Mouse (Mus musculus): Measurements from ENCODE around the gene Hivep2. TPM values are rescaled to one million over a fixed set of nuclear protein-coding genes. Genes with fewer than 3 reads are reported as not detected.

The Hivep2 gene
- total and polyA plus RNA-seq, 2 experiments from 2014 or later = 10.8 to 37.5 TPM

DNA sequence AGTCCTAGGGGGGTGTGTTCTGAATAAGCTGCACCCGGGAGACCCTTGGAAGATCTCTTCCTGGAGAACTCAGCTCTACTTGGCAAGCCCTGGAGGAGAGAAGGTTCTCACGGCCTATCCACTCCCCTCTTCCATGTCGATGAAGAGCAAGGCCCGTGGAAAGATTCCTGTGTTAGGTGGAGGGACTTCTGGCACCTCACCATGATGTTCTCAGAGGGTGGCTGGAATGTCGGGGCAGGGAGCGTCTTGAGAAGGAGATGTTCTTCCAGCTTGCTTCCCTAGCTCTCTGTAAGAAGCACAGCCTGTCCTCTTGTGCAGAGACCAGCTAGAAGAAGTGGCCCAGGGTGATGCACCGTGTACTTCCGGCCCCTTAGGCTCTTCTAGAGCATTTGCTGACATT, 134.2 kb downstream of the Hivep2 start:
- H3K9me3 ChIP-seq (ENCODE audit: low read length) = no peaks in the 10 kb centered on the region
- no peak overlapping the region for H3K27ac ChIP-seq (ENCODE audit: low read depth, low read length)
- H3K9ac ChIP-seq (replicated peaks; ENCODE audit: low read length, poor library complexity, severe bottlenecking) = no peak overlapping the region
- no peaks in the 10 kb centered on the region for H3K36me3 ChIP-seq (ENCODE audit: insufficient read depth, low read length)
- no peaks in the 10 kb centered on the region for H3K4me1 ChIP-seq (ENCODE audit: insufficient read depth, low read length)
- TF ChIP-seq CTCF (IDR thresholded peaks at IDR 0.05) = no peak
- ATAC-seq (ENCODE audit: low FRiP score) = no peak
- no peak for DNase-seq (ENCODE audit: low spot score)
- no peaks in the 10 kb centered on the region for H3K27me3 ChIP-seq (ENCODE audit: insufficient read depth, low read length)
- WGBS = 94% methylated on average over 8 of the region's 8 CpGs
- no peak overlapping the region for H3K4me3 ChIP-seq (ENCODE audit: low read depth, low read length)
- no peak overlapping the region for H3K4me2 ChIP-seq (ENCODE audit: low read depth, low read length, poor library complexity, severe bottlenecking)

DNA sequence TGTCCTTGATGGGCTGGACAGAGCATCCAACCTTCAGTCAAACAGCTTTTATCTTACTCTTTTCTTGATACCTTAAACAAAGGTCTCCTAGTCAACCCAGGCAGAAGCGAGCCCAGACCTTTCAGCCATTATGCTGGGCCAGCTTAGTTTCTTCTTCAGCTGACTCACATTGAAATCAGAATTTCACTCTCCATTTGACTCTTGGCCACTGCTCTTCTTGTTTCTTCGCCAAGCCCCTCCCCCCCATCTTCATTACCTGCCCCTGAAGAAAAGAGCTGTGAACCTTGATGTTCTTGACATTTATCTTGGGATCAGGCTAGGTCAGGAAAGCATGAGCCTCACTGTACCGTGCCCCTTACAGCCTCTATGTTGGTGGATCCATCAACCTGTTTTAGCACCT, 135.0 kb downstream of the Hivep2 start:
- ATAC-seq (ENCODE audit: low FRiP score) = no peak
- Histone ChIP-seq H3K27me3 (ENCODE audit: insufficient read depth, low read length) (no peaks in the 10 kb centered on the region), H3K9ac (replicated peaks; ENCODE audit: low read length, poor library complexity, severe bottlenecking) (no peak overlapping the region), H3K4me2 (ENCODE audit: low read depth, low read length, poor library complexity, severe bottlenecking) (no peak overlapping the region), H3K36me3 (ENCODE audit: insufficient read depth, low read length) (no peaks in the 10 kb centered on the region), H3K27ac (ENCODE audit: low read depth, low read length) (no peak overlapping the region), H3K4me1 (ENCODE audit: insufficient read depth, low read length) (no peaks in the 10 kb centered on the region), H3K9me3 (ENCODE audit: low read length) (no peaks in the 10 kb centered on the region), H3K4me3 (ENCODE audit: low read depth, low read length) (no peak overlapping the region)
- no peak for TF ChIP-seq CTCF (IDR thresholded peaks at IDR 0.05)
- 75% methylated on average over 3 of the region's 3 CpGs for WGBS
- no peak for DNase-seq (ENCODE audit: low spot score)

DNA sequence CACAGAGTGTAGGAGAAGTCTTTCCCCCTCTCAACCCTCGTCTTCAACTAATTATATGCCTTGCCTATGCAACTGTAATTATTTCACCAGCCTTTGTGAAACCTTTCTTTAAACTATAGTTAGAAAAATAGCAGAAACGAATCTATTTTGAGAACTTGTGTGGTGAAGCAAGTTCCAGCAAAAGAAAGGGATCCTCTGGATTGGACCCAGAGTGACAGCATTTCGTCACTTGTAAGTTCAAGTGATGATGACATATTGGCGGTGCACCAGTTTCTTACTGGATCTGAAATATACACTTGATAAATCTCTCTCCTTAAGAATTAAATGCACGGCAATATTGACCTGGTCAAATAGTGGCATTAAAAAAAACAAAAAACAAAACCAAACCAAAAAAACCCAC, 136.1 kb downstream of the Hivep2 start:
- Histone ChIP-seq H3K4me3 (ENCODE audit: low read depth, low read length) (no peak overlapping the region), H3K9me3 (ENCODE audit: low read length) (no peaks in the 10 kb centered on the region), H3K27me3 (ENCODE audit: insufficient read depth, low read length) (no peaks in the 10 kb centered on the region), H3K27ac (ENCODE audit: low read depth, low read length) (no peak overlapping the region), H3K4me1 (ENCODE audit: insufficient read depth, low read length) (no peaks in the 10 kb centered on the region), H3K36me3 (ENCODE audit: insufficient read depth, low read length) (no peaks in the 10 kb centered on the region), H3K4me2 (ENCODE audit: low read depth, low read length, poor library complexity, severe bottlenecking) (no peak overlapping the region), H3K9ac (replicated peaks; ENCODE audit: low read length, poor library complexity, severe bottlenecking) (no peak overlapping the region)
- DNase-seq (ENCODE audit: low spot score) = no peak
- no peak for TF ChIP-seq CTCF (IDR thresholded peaks at IDR 0.05)
- ATAC-seq (ENCODE audit: low FRiP score) = no peak
- 90% methylated on average over 5 of the region's 5 CpGs for WGBS

DNA sequence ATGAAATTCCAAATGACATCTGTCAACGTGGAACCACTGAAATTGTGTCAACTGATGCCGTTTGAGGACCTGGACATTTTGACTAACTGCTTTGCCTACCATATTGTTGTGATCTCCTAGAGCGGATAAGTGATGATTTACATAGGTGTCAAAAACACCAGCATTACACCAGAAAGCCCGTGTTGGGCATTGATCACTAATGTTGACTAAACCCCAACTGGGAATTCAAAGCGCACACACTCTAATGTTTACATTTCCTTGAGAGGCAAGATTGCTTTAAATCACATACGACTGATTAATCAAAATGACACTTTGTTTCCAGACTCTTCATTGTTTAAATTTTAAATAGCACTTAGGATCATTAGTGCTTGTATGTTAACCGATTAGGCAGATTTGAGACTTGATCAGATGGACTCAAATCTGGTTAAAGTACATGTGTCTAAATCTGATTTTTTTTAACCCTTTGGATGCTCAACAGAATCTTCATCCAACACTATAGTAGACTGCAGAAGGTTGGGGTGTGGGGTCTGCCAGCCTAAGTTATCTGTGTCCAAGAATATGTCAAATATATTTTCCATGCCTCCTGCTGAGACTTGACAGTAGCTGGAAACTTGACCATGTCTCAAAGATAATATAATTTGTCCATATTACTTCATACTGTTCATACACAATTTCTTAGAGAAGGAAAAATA, 142.3 kb downstream of the Hivep2 start:
- Histone ChIP-seq H3K4me2 (ENCODE audit: low read depth, low read length, poor library complexity, severe bottlenecking) (no peak overlapping the region), H3K9me3 (ENCODE audit: low read length) (no peaks in the 10 kb centered on the region), H3K4me1 (ENCODE audit: insufficient read depth, low read length) (no peaks in the 10 kb centered on the region), H3K9ac (replicated peaks; ENCODE audit: low read length, poor library complexity, severe bottlenecking) (no peak overlapping the region), H3K4me3 (ENCODE audit: low read depth, low read length) (no peak overlapping the region), H3K27me3 (ENCODE audit: insufficient read depth, low read length) (no peaks in the 10 kb centered on the region), H3K27ac (ENCODE audit: low read depth, low read length) (no peak overlapping the region), H3K36me3 (ENCODE audit: insufficient read depth, low read length) (no peaks in the 10 kb centered on the region)
- WGBS = 88% methylated on average over 7 of the region's 7 CpGs
- ATAC-seq (ENCODE audit: low FRiP score) = no peak
- no peak for DNase-seq (ENCODE audit: low spot score)
- no peak for TF ChIP-seq CTCF (IDR thresholded peaks at IDR 0.05)

DNA sequence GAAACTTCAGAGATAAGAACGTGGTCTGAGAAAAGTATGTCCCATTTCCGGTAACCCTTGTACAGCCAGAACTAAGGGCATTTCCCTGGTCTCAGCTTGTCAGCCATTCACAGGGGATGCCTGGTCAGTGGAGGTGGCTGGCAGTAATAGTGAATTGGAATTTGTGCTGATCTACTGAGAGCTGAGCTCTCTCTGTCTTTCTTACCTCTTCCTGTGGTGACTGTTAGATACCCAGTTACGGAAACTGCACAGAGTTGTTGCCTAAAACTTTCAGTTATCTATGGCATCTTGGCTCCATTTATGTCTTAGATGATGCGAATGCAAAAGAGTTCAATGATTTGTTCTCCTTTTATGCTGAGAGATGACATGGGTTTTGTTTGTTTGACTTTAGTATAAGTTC, 150.0 kb downstream of the Hivep2 start:
- H3K4me2 ChIP-seq (ENCODE audit: low read depth, low read length, poor library complexity, severe bottlenecking) = no peak overlapping the region
- no peaks in the 10 kb centered on the region for H3K9me3 ChIP-seq (ENCODE audit: low read length)
- DNase-seq (ENCODE audit: low spot score) (no peak), ATAC-seq (ENCODE audit: low FRiP score) (no peak)
- H3K27me3 ChIP-seq (ENCODE audit: insufficient read depth, low read length) = no peaks in the 10 kb centered on the region
- H3K4me1 ChIP-seq (ENCODE audit: insufficient read depth, low read length) = no peaks in the 10 kb centered on the region
- WGBS = 88% methylated on average over 4 of the region's 4 CpGs
- H3K36me3 ChIP-seq (ENCODE audit: insufficient read depth, low read length) = no peaks in the 10 kb centered on the region
- TF ChIP-seq CTCF (IDR thresholded peaks at IDR 0.05) = no peak
- no peak overlapping the region for H3K9ac ChIP-seq (replicated peaks; ENCODE audit: low read length, poor library complexity, severe bottlenecking)
- H3K27ac ChIP-seq (ENCODE audit: low read depth, low read length) = no peak overlapping the region
- no peak overlapping the region for H3K4me3 ChIP-seq (ENCODE audit: low read depth, low read length)

DNA sequence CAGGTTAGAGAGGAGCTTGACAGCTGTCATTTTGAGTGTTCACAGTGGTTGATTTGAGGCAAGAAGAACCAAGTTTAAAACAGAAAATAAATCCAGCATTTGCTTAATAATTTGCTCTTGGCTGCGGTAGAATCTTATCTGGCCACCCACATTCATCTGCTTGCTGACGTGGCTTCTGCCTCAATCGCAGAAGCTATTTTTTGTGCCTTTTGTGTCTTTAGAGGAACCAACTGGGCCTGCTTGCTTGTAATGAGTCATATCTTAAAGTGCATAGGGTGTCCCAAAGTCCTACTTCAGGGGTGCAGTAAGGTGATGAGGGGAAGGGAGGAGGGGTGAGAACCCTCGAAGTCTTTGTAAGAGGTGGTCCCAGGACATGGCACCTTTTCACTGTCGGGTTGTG, 151.1 kb downstream of the Hivep2 start:
- H3K36me3 ChIP-seq (ENCODE audit: insufficient read depth, low read length) = no peaks in the 10 kb centered on the region
- WGBS = 93% methylated on average over 5 of the region's 5 CpGs
- H3K27me3 ChIP-seq (ENCODE audit: insufficient read depth, low read length) = no peaks in the 10 kb centered on the region
- no peak overlapping the region for H3K27ac ChIP-seq (ENCODE audit: low read depth, low read length)
- H3K4me2 ChIP-seq (ENCODE audit: low read depth, low read length, poor library complexity, severe bottlenecking) = no peak overlapping the region
- H3K9me3 ChIP-seq (ENCODE audit: low read length) = no peaks in the 10 kb centered on the region
- TF ChIP-seq CTCF (IDR thresholded peaks at IDR 0.05) = no peak
- H3K4me3 ChIP-seq (ENCODE audit: low read depth, low read length) = no peak overlapping the region
- ATAC-seq (ENCODE audit: low FRiP score) = no peak
- no peaks in the 10 kb centered on the region for H3K4me1 ChIP-seq (ENCODE audit: insufficient read depth, low read length)
- no peak overlapping the region for H3K9ac ChIP-seq (replicated peaks; ENCODE audit: low read length, poor library complexity, severe bottlenecking)
- DNase-seq (ENCODE audit: low spot score) = no peak
